Mouse (Mus musculus) megakaryocyte, embryonic 14.5 days (primary cell): ENCODE results near the gene Arhgap23.

Experiments
- FLI1 ChIP-seq: IDR thresholded peaks from 2 replicates; pipeline ENCODE4 v1.6.1; 2012; ENCODE audit warnings: low read length, inconsistent platforms, mixed read lengths
- GATA1 ChIP-seq: IDR thresholded peaks from 3 replicates; pipeline ENCODE4 v1.6.1; 2012; ENCODE audit warnings: mixed read lengths, low read length, inconsistent platforms, borderline replicate concordance

- no peak for TF ChIP-seq GATA1
- TF ChIP-seq FLI1, result no peak
These were observed 23.5 kb downstream of the Arhgap23 start for GRCm38 (mm10) chr11:97438868-97439267.
